Mouse (Mus musculus) G1E (cell line): ENCODE results near the gene Bcl2l15. TPM values are rescaled to one million over a fixed set of nuclear protein-coding genes. Genes with fewer than 3 reads are reported as not detected.

Experiments
- ATAC-seq: 2 replicates; pipeline ENCODE4 v1.8.0; 2016; ENCODE audit warnings: mild to moderate bottlenecking; ENCODE audit not compliant: insufficient number of reproducible peaks, poor library complexity, low FRiP score, severe bottlenecking; ENCODE audit errors: extremely low read depth
- DNase-seq: peaks from one replicate; pipeline ENCODE4 v3.0.0; 2012; ENCODE audit warnings: low spot score
- H3K27me3 ChIP-seq: 2 replicates; pipeline ENCODE4 v1.6.1; 2012; ENCODE audit warnings: mild to moderate bottlenecking, low read length, inconsistent platforms; ENCODE audit not compliant: insufficient read depth
- H3K36me3 ChIP-seq: replicated peaks from 2 replicates; pipeline ENCODE3; 2012; ENCODE audit warnings: mild to moderate bottlenecking, inconsistent platforms
- H3K4me1 ChIP-seq: 2 replicates; pipeline ENCODE4 v1.6.1; 2012; ENCODE audit warnings: low read depth, low read length, inconsistent platforms, mixed read lengths; ENCODE audit not compliant: insufficient read depth
- H3K4me3 ChIP-seq: 2 replicates; pipeline ENCODE4 v1.5.1; 2012; ENCODE audit warnings: low read depth, mild to moderate bottlenecking, inconsistent platforms, low read length, moderate library complexity, mixed read lengths
- H3K9me3 ChIP-seq: replicated peaks from 2 replicates; pipeline ENCODE4 v1.6.1; 2012; ENCODE audit warnings: inconsistent platforms
- CTCF ChIP-seq: IDR thresholded peaks from 2 replicates; pipeline ENCODE4 v1.5.1; 2012; ENCODE audit warnings: low read depth, low read length, inconsistent platforms, mixed read lengths
- GATA1 ChIP-seq: IDR thresholded peaks from 2 replicates; pipeline ENCODE4 v1.6.1; 2012; ENCODE audit warnings: borderline replicate concordance, low read length, inconsistent platforms, mixed read lengths
- GATA2 ChIP-seq: IDR thresholded peaks from 2 replicates; pipeline ENCODE4 v1.6.1; 2012; ENCODE audit warnings: low read depth, low read length, inconsistent platforms, borderline replicate concordance
- POLR2AphosphoS5 ChIP-seq: IDR thresholded peaks from 2 replicates; pipeline ENCODE4 v1.6.1; 2012; ENCODE audit warnings: low read depth, low read length, inconsistent platforms; ENCODE audit not compliant: insufficient replicate concordance
- TAL1 ChIP-seq: conservative IDR thresholded peaks from 2 replicates; pipeline ENCODE4 v1.6.1; 2012; ENCODE audit warnings: low read depth, low read length, inconsistent platforms, mixed read lengths
- polyA plus RNA-seq: library from polyadenylated mRNA; stranded (reverse); fragments of >175 nt; gene quantifications from 2 replicates; pipeline ENCODE4 v1.2.3, GENCODE M21; 2012
- total RNA-seq, 2 experiments: library from RNA; stranded (forward) in 1 of 2; stranded (reverse) in 1 of 2; fragments of 200-1000 nt in 1 of 2; fragments of >200 nt in 1 of 2; fragmentation: Nextera tagmentation in 1 of 2; gene quantifications; 2 replicates each; pipeline ENCODE4 v1.2.3; 2014 to 2017

Gene Bcl2l15
- total and polyA plus RNA-seq, 3 experiments = 1.1 TPM; not detected in 2

DNA sequence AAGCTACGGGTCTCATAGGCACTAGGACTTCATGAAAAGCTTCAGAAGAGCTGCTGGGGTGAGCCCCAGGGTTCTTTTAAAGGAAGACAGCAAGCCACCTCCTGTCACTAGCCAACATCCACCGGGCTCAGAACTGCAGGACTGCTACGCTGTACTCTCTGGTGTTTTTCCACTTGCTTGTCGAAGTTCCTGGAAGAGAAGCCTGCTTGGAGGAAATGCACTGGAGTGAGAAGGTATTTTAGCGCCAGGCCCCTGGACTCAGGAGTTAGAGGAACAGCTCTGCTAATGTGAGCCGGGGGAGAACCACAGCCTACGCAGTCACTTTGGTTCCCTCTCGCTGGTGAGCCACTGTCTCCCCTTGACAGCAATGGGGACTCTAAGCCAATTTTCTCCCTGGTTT lies 29.5 kb upstream of the Bcl2l15 start:
- Histone ChIP-seq H3K9me3 (peaks cover 3% of the 10 kb centered on the region), H3K4me1 (peaks cover 84% of the 10 kb centered on the region), H3K27me3 (no peaks in the 10 kb centered on the region), H3K4me3 (no peak overlapping the region), H3K36me3 (peaks cover 58% of the 10 kb centered on the region)
- DNase-seq = no peak
- ATAC-seq = no peak
- TF ChIP-seq TAL1 (no peak), GATA1 (no peak), POLR2AphosphoS5 (no peak), CTCF (no peak), GATA2 (no peak)

DNA sequence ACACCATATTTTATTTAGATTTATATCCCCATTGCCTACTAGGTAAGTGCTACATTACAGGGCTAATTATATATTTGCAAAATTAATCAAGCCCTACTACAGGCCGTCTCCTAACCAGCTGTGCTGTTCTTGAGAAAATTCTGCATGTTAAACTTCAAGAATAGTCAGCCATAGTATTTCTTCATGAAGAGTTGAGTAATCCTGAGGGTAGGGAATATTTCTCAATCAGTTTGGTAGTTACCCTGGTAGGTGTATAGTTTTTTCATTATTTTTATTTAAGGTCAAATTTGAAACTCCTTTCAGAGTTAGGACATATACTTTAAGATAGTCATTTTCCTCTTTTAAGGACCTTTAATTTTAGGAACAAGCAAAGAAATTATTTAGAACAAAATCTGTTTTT lies 26.7 kb upstream of the Bcl2l15 start:
- DNase-seq (no peak), ATAC-seq (no peak)
- H3K4me1 ChIP-seq = peaks cover 65% of the 10 kb centered on the region
- H3K27me3 ChIP-seq = no peaks in the 10 kb centered on the region
- no peaks in the 10 kb centered on the region for H3K9me3 ChIP-seq
- peaks cover 60% of the 10 kb centered on the region for H3K36me3 ChIP-seq
- TF ChIP-seq POLR2AphosphoS5 (no peak), GATA2 (no peak), TAL1 (no peak), GATA1 (no peak), CTCF (no peak)
- H3K4me3 ChIP-seq = no peak overlapping the region

DNA sequence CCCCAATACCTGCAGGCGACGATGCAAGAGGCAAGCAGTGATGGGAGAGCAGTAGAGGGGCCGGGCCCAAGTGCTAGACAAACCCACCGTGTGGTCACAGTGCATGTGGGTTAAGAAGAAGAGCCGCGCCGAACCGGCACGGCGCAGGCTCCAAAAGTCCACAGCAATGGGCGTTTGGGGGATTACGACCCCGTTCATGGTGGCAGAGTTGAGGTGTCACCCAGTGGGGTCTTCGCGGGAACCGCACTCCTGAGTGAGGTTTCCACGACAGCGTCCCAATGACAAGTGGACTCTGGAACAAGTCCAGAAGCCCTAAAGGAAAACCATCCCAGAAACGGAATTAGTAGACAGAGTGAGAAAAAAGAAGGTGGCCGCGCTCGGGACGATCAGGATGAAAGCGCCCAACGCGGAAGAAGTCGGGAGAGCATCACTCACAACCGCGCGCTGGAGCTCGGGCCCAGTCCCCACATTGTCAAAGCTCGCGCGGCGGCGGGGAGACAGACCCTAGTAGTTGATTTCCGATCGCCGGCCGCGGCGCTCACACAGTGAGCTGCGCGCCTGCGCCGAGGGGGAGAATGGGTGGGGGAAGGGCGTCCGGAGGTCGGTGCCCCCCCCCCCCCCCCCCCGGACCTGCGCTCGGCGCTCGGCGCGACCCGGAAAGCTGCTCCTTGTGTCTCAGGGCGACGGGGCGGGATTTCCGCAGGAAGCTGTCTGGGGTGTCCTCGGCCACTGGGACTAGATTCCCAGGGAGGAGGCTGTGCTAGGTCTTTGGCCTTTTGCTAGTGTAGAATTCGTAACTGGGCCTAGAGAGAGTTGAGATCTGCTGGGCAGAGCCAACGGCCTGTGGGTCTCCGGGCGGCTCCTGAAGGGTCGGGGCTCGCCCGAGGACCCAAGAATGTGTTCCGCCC lies 23.3 kb upstream of the Bcl2l15 start, which contains the start of the genes Dclre1b, Ap4b1 and Gm43064:
TSS of gene Dclre1b (minus strand) at position 554 of the 908 bp plus-strand sequence.
TSS of gene Ap4b1 (plus strand) at position 630 of the 908 bp plus-strand sequence.
TSS of gene Gm43064 (plus strand) at position 683 of the 908 bp plus-strand sequence.
- DNase-seq (peak; percentile 87), ATAC-seq (peak; percentile 75)
- Histone ChIP-seq H3K36me3 (peaks cover 56% of the 10 kb centered on the region), H3K9me3 (no peaks in the 10 kb centered on the region), H3K4me3 (peak within 1 kb of the TSS; percentile 86), H3K4me1 (peaks cover 49% of the 10 kb centered on the region), H3K27me3 (no peaks in the 10 kb centered on the region)
- TF ChIP-seq GATA1 (no peak), CTCF (no peak), TAL1 (no peak), POLR2AphosphoS5 (no peak), GATA2 (no peak)

DNA sequence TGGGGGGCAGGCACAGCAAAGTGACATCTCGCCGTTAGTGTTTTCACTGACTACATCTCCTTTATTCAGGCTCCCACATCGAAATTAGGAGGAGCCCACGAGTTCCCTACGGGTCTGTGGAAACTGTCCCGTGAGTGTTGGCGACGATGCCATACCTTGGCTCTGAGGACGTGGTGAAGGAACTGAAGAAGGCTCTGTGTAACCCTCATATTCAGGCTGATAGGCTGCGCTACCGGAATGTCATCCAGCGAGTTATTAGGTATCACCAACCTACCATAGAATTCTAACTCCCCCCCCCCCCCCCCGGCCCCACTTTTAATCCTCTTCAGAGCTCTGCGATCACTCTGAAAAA lies 22.6 kb upstream of the Bcl2l15 start:
- H3K9me3 ChIP-seq = no peaks in the 10 kb centered on the region
- no peak for DNase-seq
- H3K4me3 ChIP-seq = peak overlapping the region; percentile 86
- H3K4me1 ChIP-seq = peaks cover 43% of the 10 kb centered on the region
- H3K36me3 ChIP-seq = peaks cover 56% of the 10 kb centered on the region
- TF ChIP-seq GATA1 (no peak), POLR2AphosphoS5 (no peak), TAL1 (no peak), CTCF (no peak), GATA2 (no peak)
- ATAC-seq = no peak
- H3K27me3 ChIP-seq = no peaks in the 10 kb centered on the region

DNA sequence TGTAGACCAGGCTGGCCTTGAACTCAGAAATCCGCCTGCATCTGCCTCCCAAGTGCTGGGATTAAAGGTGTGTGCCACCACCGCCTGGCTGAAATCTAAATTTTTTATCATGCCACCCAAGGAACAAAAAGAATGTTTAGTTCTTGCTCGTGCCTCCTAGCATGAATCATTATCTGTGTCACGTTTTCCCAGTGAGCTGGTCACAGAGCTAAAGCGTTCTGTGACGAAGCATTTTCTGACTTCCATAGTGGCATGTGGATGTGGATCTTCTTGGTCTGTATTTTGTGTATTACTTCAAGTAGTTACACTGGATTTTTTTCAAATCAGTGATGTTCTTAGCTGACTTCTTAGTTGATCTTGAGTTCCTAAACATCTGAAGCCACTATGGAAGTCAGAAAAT lies 21.4 kb upstream of the Bcl2l15 start:
- Histone ChIP-seq H3K4me1 (peaks cover 36% of the 10 kb centered on the region), H3K36me3 (peaks cover 58% of the 10 kb centered on the region), H3K4me3 (no peak overlapping the region; the same call in 1 of the 2 replicates), H3K9me3 (no peaks in the 10 kb centered on the region), H3K27me3 (no peaks in the 10 kb centered on the region)
- TF ChIP-seq CTCF (no peak), TAL1 (no peak), POLR2AphosphoS5 (no peak), GATA2 (no peak), GATA1 (no peak)
- DNase-seq (no peak), ATAC-seq (no peak)

DNA sequence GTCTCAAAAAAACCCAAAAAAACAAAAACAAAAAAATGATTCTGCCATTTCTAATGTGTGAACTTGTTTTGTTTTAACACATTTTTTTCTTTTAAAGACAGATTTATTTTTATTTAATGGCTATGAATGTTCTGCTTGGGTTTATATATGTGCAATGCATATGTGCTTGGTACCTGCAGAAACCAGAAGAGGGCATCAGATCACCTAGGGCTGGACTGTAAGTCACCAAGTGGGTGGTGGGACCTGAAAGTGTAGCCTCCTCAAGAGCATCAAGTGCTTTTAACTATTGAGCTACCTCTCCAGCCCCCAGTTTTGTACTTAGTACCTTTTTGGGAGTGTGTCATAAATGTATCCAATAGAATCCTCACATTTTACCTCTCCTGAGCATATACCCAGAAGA lies 4.9 kb upstream of the Bcl2l15 start:
- peaks cover 15% of the 10 kb centered on the region for H3K36me3 ChIP-seq
- DNase-seq = no peak
- no peaks in the 10 kb centered on the region for H3K9me3 ChIP-seq
- H3K4me1 ChIP-seq = peaks cover 15% of the 10 kb centered on the region
- H3K4me3 ChIP-seq = no peak overlapping the region
- H3K27me3 ChIP-seq = no peaks in the 10 kb centered on the region
- ATAC-seq = no peak
- TF ChIP-seq GATA1 = no peak
- TF ChIP-seq POLR2AphosphoS5 = no peak
- no peak for TF ChIP-seq CTCF
- TF ChIP-seq GATA2 = no peak
- no peak for TF ChIP-seq TAL1
